Mouse (Mus musculus): ENCODE measurements around the gene Gimap8. TPM values are rescaled to one million over a fixed set of nuclear protein-coding genes. Genes with fewer than 3 reads are reported as not detected.

Gimap8 gene
- polyA plus RNA-seq, 1 experiment, result 22.2 TPM

GRCm38 (mm10) chr6:48626984-48627383, 20.1 kb upstream of the Gimap8 start:
- H3K27me3 ChIP-seq (ENCODE audit: control insufficient read depth, insufficient read depth, low read length), result peaks cover 6% of the 10 kb centered on the region
- no peaks in the 10 kb centered on the region for H3K36me3 ChIP-seq (ENCODE audit: control insufficient read depth, insufficient read depth, low read length)
- no peak for DNase-seq (ENCODE audit: low read depth in 1 of 2, low spot score in 2 of 2)
- peak overlapping the region; percentile 51 for H3K4me3 ChIP-seq (ENCODE audit: extremely low read depth, insufficient read depth, insufficient read length)
- H3K4me1 ChIP-seq (ENCODE audit: control insufficient read depth, insufficient read depth, insufficient read length), result peaks cover 12% of the 10 kb centered on the region
- WGBS, result 1% methylated on average over 32 of the region's 32 CpGs
- no peak overlapping the region for H3K27ac ChIP-seq (ENCODE audit: insufficient read depth, low read length)
- TF ChIP-seq POLR2A (IDR thresholded peaks at IDR 0.05; ENCODE audit: low read depth, low read length), result no peak
- no peak for TF ChIP-seq CTCF (IDR thresholded peaks at IDR 0.05; ENCODE audit: extremely low read depth, insufficient read depth, insufficient read length, insufficient replicate concordance)

- peak overlapping the region; percentile 51; the same call in 1 of the 2 replicates for H3K4me3 ChIP-seq (ENCODE audit: extremely low read depth, insufficient read depth, insufficient read length)
- peaks cover 12% of the 10 kb centered on the region for H3K4me1 ChIP-seq (ENCODE audit: control insufficient read depth, insufficient read depth, insufficient read length)
- H3K27me3 ChIP-seq (ENCODE audit: control insufficient read depth, insufficient read depth, low read length), result peaks cover 6% of the 10 kb centered on the region
- 22% methylated on average over 7 of the region's 7 CpGs for WGBS
- no peak for DNase-seq (ENCODE audit: low read depth in 1 of 2, low spot score in 2 of 2)
- no peak overlapping the region for H3K27ac ChIP-seq (ENCODE audit: insufficient read depth, low read length)
- TF ChIP-seq CTCF (IDR thresholded peaks at IDR 0.05; ENCODE audit: extremely low read depth, insufficient read depth, insufficient read length, insufficient replicate concordance), result no peak
- TF ChIP-seq POLR2A (IDR thresholded peaks at IDR 0.05; ENCODE audit: low read depth, low read length), result no peak
- H3K36me3 ChIP-seq (ENCODE audit: control insufficient read depth, insufficient read depth, low read length), result no peaks in the 10 kb centered on the region
Observed at GRCm38 (mm10) chr6:48627511-48627924, 19.5 kb upstream of the Gimap8 start.

- 66% methylated on average over 3 of the region's 3 CpGs for WGBS
- DNase-seq (ENCODE audit: low read depth in 1 of 2, low spot score in 2 of 2), result no peak
- H3K4me3 ChIP-seq (ENCODE audit: extremely low read depth, insufficient read depth, insufficient read length), result no peak overlapping the region
- H3K36me3 ChIP-seq (ENCODE audit: control insufficient read depth, insufficient read depth, low read length), result no peaks in the 10 kb centered on the region
- no peak overlapping the region for H3K27ac ChIP-seq (ENCODE audit: insufficient read depth, low read length)
- H3K4me1 ChIP-seq (ENCODE audit: control insufficient read depth, insufficient read depth, insufficient read length), result peaks cover 12% of the 10 kb centered on the region
- peaks cover 6% of the 10 kb centered on the region for H3K27me3 ChIP-seq (ENCODE audit: control insufficient read depth, insufficient read depth, low read length)
- TF ChIP-seq CTCF (IDR thresholded peaks at IDR 0.05; ENCODE audit: extremely low read depth, insufficient read depth, insufficient read length, insufficient replicate concordance) (no peak), POLR2A (IDR thresholded peaks at IDR 0.05; ENCODE audit: low read depth, low read length) (no peak)
Observed at GRCm38 (mm10) chr6:48628377-48628776, 18.7 kb upstream of the Gimap8 start.

GRCm38 (mm10) chr6:48628808-48629660, 18.0 kb upstream of the Gimap8 start:
- Histone ChIP-seq H3K36me3 (ENCODE audit: control insufficient read depth, insufficient read depth, low read length) (no peaks in the 10 kb centered on the region), H3K27ac (ENCODE audit: insufficient read depth, low read length) (no peak overlapping the region), H3K4me1 (ENCODE audit: control insufficient read depth, insufficient read depth, insufficient read length) (peaks cover 12% of the 10 kb centered on the region), H3K27me3 (ENCODE audit: control insufficient read depth, insufficient read depth, low read length) (peaks cover 6% of the 10 kb centered on the region), H3K4me3 (ENCODE audit: extremely low read depth, insufficient read depth, insufficient read length) (peak overlapping the region; percentile 57)
- TF ChIP-seq POLR2A (IDR thresholded peaks at IDR 0.05; ENCODE audit: low read depth, low read length) (no peak), CTCF (IDR thresholded peaks at IDR 0.05; ENCODE audit: extremely low read depth, insufficient read depth, insufficient read length, insufficient replicate concordance) (no peak)
- no peak for DNase-seq (ENCODE audit: low read depth in 1 of 2, low spot score in 2 of 2)
- 11% methylated on average over 54 of the region's 54 CpGs for WGBS

- TF ChIP-seq CTCF (IDR thresholded peaks at IDR 0.05; ENCODE audit: extremely low read depth, insufficient read depth, insufficient read length, insufficient replicate concordance) (no peak), POLR2A (IDR thresholded peaks at IDR 0.05; ENCODE audit: low read depth, low read length) (no peak)
- WGBS, result 25% methylated on average over 13 of the region's 13 CpGs
- no peak for DNase-seq (ENCODE audit: low read depth in 1 of 2, low spot score in 2 of 2)
- Histone ChIP-seq H3K4me3 (ENCODE audit: extremely low read depth, insufficient read depth, insufficient read length) (peak overlapping the region; percentile 57), H3K27me3 (ENCODE audit: control insufficient read depth, insufficient read depth, low read length) (peaks cover 6% of the 10 kb centered on the region), H3K4me1 (ENCODE audit: control insufficient read depth, insufficient read depth, insufficient read length) (peaks cover 12% of the 10 kb centered on the region), H3K36me3 (ENCODE audit: control insufficient read depth, insufficient read depth, low read length) (no peaks in the 10 kb centered on the region), H3K27ac (ENCODE audit: insufficient read depth, low read length) (no peak overlapping the region)
Observed at GRCm38 (mm10) chr6:48629661-48630034, 17.4 kb upstream of the Gimap8 start.

- TF ChIP-seq POLR2A (IDR thresholded peaks at IDR 0.05; ENCODE audit: low read depth, low read length) (no peak), CTCF (IDR thresholded peaks at IDR 0.05; ENCODE audit: extremely low read depth, insufficient read depth, insufficient read length, insufficient replicate concordance) (no peak)
- Histone ChIP-seq H3K36me3 (ENCODE audit: control insufficient read depth, insufficient read depth, low read length) (no peaks in the 10 kb centered on the region), H3K4me1 (ENCODE audit: control insufficient read depth, insufficient read depth, insufficient read length) (peaks cover 12% of the 10 kb centered on the region), H3K27me3 (ENCODE audit: control insufficient read depth, insufficient read depth, low read length) (peaks cover 6% of the 10 kb centered on the region), H3K27ac (ENCODE audit: insufficient read depth, low read length) (no peak overlapping the region), H3K4me3 (ENCODE audit: extremely low read depth, insufficient read depth, insufficient read length) (no peak overlapping the region)
- WGBS, result 91% methylated on average over 8 of the region's 8 CpGs
- no peak for DNase-seq (ENCODE audit: low read depth in 1 of 2, low spot score in 2 of 2)
Observed at GRCm38 (mm10) chr6:48630831-48631230, 16.2 kb upstream of the Gimap8 start.

- no peak for TF ChIP-seq CTCF (IDR thresholded peaks at IDR 0.05; ENCODE audit: extremely low read depth, insufficient read depth, insufficient read length, insufficient replicate concordance)
- TF ChIP-seq POLR2A (IDR thresholded peaks at IDR 0.05; ENCODE audit: low read depth, low read length), result no peak
- Histone ChIP-seq H3K4me3 (ENCODE audit: extremely low read depth, insufficient read depth, insufficient read length) (no peak overlapping the region), H3K36me3 (ENCODE audit: control insufficient read depth, insufficient read depth, low read length) (no peaks in the 10 kb centered on the region), H3K27ac (ENCODE audit: insufficient read depth, low read length) (no peak overlapping the region), H3K4me1 (ENCODE audit: control insufficient read depth, insufficient read depth, insufficient read length) (no peaks in the 10 kb centered on the region), H3K27me3 (ENCODE audit: control insufficient read depth, insufficient read depth, low read length) (no peaks in the 10 kb centered on the region)
- DNase-seq (ENCODE audit: low read depth in 1 of 2, low spot score in 2 of 2), result no peak
- WGBS, result 90% methylated on average over 2 of the region's 2 CpGs
Observed at GRCm38 (mm10) chr6:48635105-48635504, 11.9 kb upstream of the Gimap8 start.
